Mouse (Mus musculus): Measurements from ENCODE around the gene Nif3l1.

GRCm38 (mm10) chr1:58503793-58504370, 58.9 kb downstream of the Nif3l1 start:
- TF ChIP-seq CTCF (conservative IDR thresholded peaks at IDR 0.05; ENCODE audit: low read length), result no peak
- no peak for TF ChIP-seq NANOG (IDR thresholded peaks at IDR 0.05; ENCODE audit: borderline replicate concordance, low read length)

All from E14TG2a.4 (cell line).